Mouse (Mus musculus): ENCODE data around the gene Phf23. TPM values are rescaled to one million over a fixed set of nuclear protein-coding genes. Genes with fewer than 3 reads are reported as not detected.

Phf23 gene
- polyA plus RNA-seq, 1 experiment from 2014 or later: 61.3 TPM

MicroRNAs within 50 kb of the gene (microRNA counts, 519-probe panel; counts per million panel counts)
- microRNA mmu-miR-324-3p (97.1 counts per million, percentile 29 among the panel's probes with 10 or more counts), microRNA mmu-miR-324-5p (2,789 counts per million, percentile 72 among the panel's probes with 10 or more counts)

Other genes with a start within 250 kb of the Phf23 start
- gene Polr2a, start 237.1 kb upstream of the Phf23 start, polyA plus RNA-seq (2015; fragmentation: Nextera tagmentation; extraction: Ambion mirVana): 18.1 and 19.1 TPM in 2 replicates
- gene Slc35g3, start 233.8 kb upstream of the Phf23 start, polyA plus RNA-seq (2015; fragmentation: Nextera tagmentation; extraction: Ambion mirVana): 0.15 and 0.16 TPM in 2 replicates
- 2.3 and 2.4 TPM in 2 replicates for gene Zbtb4, start 229.9 kb upstream of the Phf23 start, polyA plus RNA-seq (2015; fragmentation: Nextera tagmentation; extraction: Ambion mirVana)
- 3.5 and 4.3 TPM in 2 replicates for gene Chrnb1, start 199.8 kb upstream of the Phf23 start, polyA plus RNA-seq (2015; fragmentation: Nextera tagmentation; extraction: Ambion mirVana)
- 1.2 and 1.4 TPM in 2 replicates for gene Fgf11, start 193.9 kb upstream of the Phf23 start, polyA plus RNA-seq (2015; fragmentation: Nextera tagmentation; extraction: Ambion mirVana)
- gene Tmem102, start 190.2 kb upstream of the Phf23 start, polyA plus RNA-seq (2015; fragmentation: Nextera tagmentation; extraction: Ambion mirVana): 31.2 and 31.4 TPM in 2 replicates
- not detected in 2 replicates for gene Gm39566, start 180.5 kb upstream of the Phf23 start, polyA plus RNA-seq (2015; fragmentation: Nextera tagmentation; extraction: Ambion mirVana)
- gene Spem2, start 177.3 kb upstream of the Phf23 start, polyA plus RNA-seq (2015; fragmentation: Nextera tagmentation; extraction: Ambion mirVana): not detected in 2 replicates
- gene Spem1, start 173.6 kb upstream of the Phf23 start, polyA plus RNA-seq (2015; fragmentation: Nextera tagmentation; extraction: Ambion mirVana): 0.21 TPM in 1 of 2 replicates, not detected in the other
- 5.2 and 5.3 TPM in 2 replicates for gene Nlgn2, start 158.0 kb upstream of the Phf23 start, polyA plus RNA-seq (2015; fragmentation: Nextera tagmentation; extraction: Ambion mirVana)
- 442 and 459 TPM in 2 replicates for gene Tmem256, start 157.3 kb upstream of the Phf23 start, polyA plus RNA-seq (2015; fragmentation: Nextera tagmentation; extraction: Ambion mirVana)
- gene Plscr3, start 149.4 kb upstream of the Phf23 start, polyA plus RNA-seq (2015; fragmentation: Nextera tagmentation; extraction: Ambion mirVana): 70.4 and 74.6 TPM in 2 replicates
- gene Tnk1, start 137.0 kb upstream of the Phf23 start, polyA plus RNA-seq (2015; fragmentation: Nextera tagmentation; extraction: Ambion mirVana): 14.4 and 16.4 TPM in 2 replicates
- gene Tmem95, start 117.8 kb upstream of the Phf23 start, polyA plus RNA-seq (2015; fragmentation: Nextera tagmentation; extraction: Ambion mirVana): not detected in 2 replicates
- gene Kctd11, start 114.4 kb upstream of the Phf23 start, polyA plus RNA-seq (2015; fragmentation: Nextera tagmentation; extraction: Ambion mirVana): 5.2 and 5.5 TPM in 2 replicates
- 4.8 and 5.9 TPM in 2 replicates for gene Acap1, start 100.2 kb upstream of the Phf23 start, polyA plus RNA-seq (2015; fragmentation: Nextera tagmentation; extraction: Ambion mirVana)
- 7.7 and 7.9 TPM in 2 replicates for gene 2810408A11Rik, start 94.8 kb upstream of the Phf23 start, polyA plus RNA-seq (2015; fragmentation: Nextera tagmentation; extraction: Ambion mirVana)
- 7.0 and 10.0 TPM in 2 replicates for gene Neurl4, start 94.7 kb upstream of the Phf23 start, polyA plus RNA-seq (2015; fragmentation: Nextera tagmentation; extraction: Ambion mirVana)
- gene Gps2, start 81.9 kb upstream of the Phf23 start, polyA plus RNA-seq (2015; fragmentation: Nextera tagmentation; extraction: Ambion mirVana): 68.1 and 68.5 TPM in 2 replicates
- 1,625 and 1,693 TPM in 2 replicates for gene Eif5a, start 73.8 kb upstream of the Phf23 start, polyA plus RNA-seq (2015; fragmentation: Nextera tagmentation; extraction: Ambion mirVana)
- 2.5 and 3.1 TPM in 2 replicates for gene Ybx2, start 60.0 kb upstream of the Phf23 start, polyA plus RNA-seq (2015; fragmentation: Nextera tagmentation; extraction: Ambion mirVana)
- 20.4 and 21.8 TPM in 2 replicates for gene Slc2a4, start 47.6 kb upstream of the Phf23 start, polyA plus RNA-seq (2015; fragmentation: Nextera tagmentation; extraction: Ambion mirVana)
- gene Cldn7, start 31.0 kb upstream of the Phf23 start, polyA plus RNA-seq (2015; fragmentation: Nextera tagmentation; extraction: Ambion mirVana): 977 and 1,030 TPM in 2 replicates
- 23.2 and 26.3 TPM in 2 replicates for gene Ctdnep1, start 14.6 kb upstream of the Phf23 start, polyA plus RNA-seq (2015; fragmentation: Nextera tagmentation; extraction: Ambion mirVana)
- gene Elp5, start 13.3 kb upstream of the Phf23 start, polyA plus RNA-seq (2015; fragmentation: Nextera tagmentation; extraction: Ambion mirVana): 102 and 105 TPM in 2 replicates
- 529 and 559 TPM in 2 replicates for gene Gabarap, start 4.6 kb upstream of the Phf23 start, polyA plus RNA-seq (2015; fragmentation: Nextera tagmentation; extraction: Ambion mirVana)
- gene Dvl2, start 4.8 kb downstream of the Phf23 start, polyA plus RNA-seq (2015; fragmentation: Nextera tagmentation; extraction: Ambion mirVana): 30.5 and 31.8 TPM in 2 replicates
- gene Acadvl, start 19.6 kb downstream of the Phf23 start, polyA plus RNA-seq (2015; fragmentation: Nextera tagmentation; extraction: Ambion mirVana): 114 and 128 TPM in 2 replicates
- gene Dlg4, start 21.2 kb downstream of the Phf23 start, polyA plus RNA-seq (2015; fragmentation: Nextera tagmentation; extraction: Ambion mirVana): 7.2 and 8.5 TPM in 2 replicates
- gene Asgr1, start 58.3 kb downstream of the Phf23 start, polyA plus RNA-seq (2015; fragmentation: Nextera tagmentation; extraction: Ambion mirVana): 0.19 and 0.56 TPM in 2 replicates
- gene Asgr2, start 96.9 kb downstream of the Phf23 start, polyA plus RNA-seq (2015; fragmentation: Nextera tagmentation; extraction: Ambion mirVana): 0.21 and 0.43 TPM in 2 replicates
- 0.72 and 0.80 TPM in 2 replicates for gene Mgl2, start 134.6 kb downstream of the Phf23 start, polyA plus RNA-seq (2015; fragmentation: Nextera tagmentation; extraction: Ambion mirVana)
- gene Clec10a, start 160.4 kb downstream of the Phf23 start, polyA plus RNA-seq (2015; fragmentation: Nextera tagmentation; extraction: Ambion mirVana): 0.98 and 1.2 TPM in 2 replicates
- gene Slc16a11, start 217.0 kb downstream of the Phf23 start, polyA plus RNA-seq (2015; fragmentation: Nextera tagmentation; extraction: Ambion mirVana): 2.9 and 3.7 TPM in 2 replicates
- 13.2 and 16.0 TPM in 2 replicates for gene Slc16a13, start 225.3 kb downstream of the Phf23 start, polyA plus RNA-seq (2015; fragmentation: Nextera tagmentation; extraction: Ambion mirVana)
- gene Bcl6b, start 234.0 kb downstream of the Phf23 start, polyA plus RNA-seq (2015; fragmentation: Nextera tagmentation; extraction: Ambion mirVana): 11.1 and 11.9 TPM in 2 replicates
- gene 0610010K14Rik, start 242.1 kb downstream of the Phf23 start, polyA plus RNA-seq (2015; fragmentation: Nextera tagmentation; extraction: Ambion mirVana): 133 and 138 TPM in 2 replicates
- 8.8 and 10.6 TPM in 2 replicates for gene Gm21988, start 244.1 kb downstream of the Phf23 start, polyA plus RNA-seq (2015; fragmentation: Nextera tagmentation; extraction: Ambion mirVana)
- gene Rnasek, start 244.1 kb downstream of the Phf23 start, polyA plus RNA-seq (2015; fragmentation: Nextera tagmentation; extraction: Ambion mirVana): 196 and 226 TPM in 2 replicates

Data from intestine, embryonic 15.5 days (tissue).